Mouse (Mus musculus) liver, embryonic 14.5 days (tissue): ENCODE results near the gene Rora. TPM values are rescaled to one million over a fixed set of nuclear protein-coding genes. Genes with fewer than 3 reads are reported as not detected.
A peak's percentile ranks its signal among the peaks of the same experiment; 100 is the strongest.

Experiments used
- ATAC-seq: fragments of 200-750 bp; cut with Nextera tagmentation; 2 replicates; pipeline ENCODE4 v1.8.0; 2017; ENCODE audit warnings: moderate number of reproducible peaks, mild to moderate bottlenecking, moderate library complexity; ENCODE audit not compliant: insufficient read depth
- DNase-seq, 3 experiments: peaks; one replicate each; pipeline ENCODE4 v3.0.0-alpha.2; 2012 to 2013; ENCODE audit warnings: low read depth in 3 of 3, low spot score in 3 of 3
- H3K27ac ChIP-seq: fragments of 300-500 bp; sonication (generic); 2 replicates; pipeline ENCODE4 v1.5.1; 2014; ENCODE audit warnings: moderate library complexity, mild to moderate bottlenecking, control low read depth, inconsistent platforms
- H3K27me3 ChIP-seq: fragments of 300-500 bp; sonication (generic); 2 replicates; pipeline ENCODE4 v1.6.1; 2014; ENCODE audit warnings: mild to moderate bottlenecking, low read length, moderate library complexity; ENCODE audit not compliant: control insufficient read depth, insufficient read depth
- H3K36me3 ChIP-seq: fragments of 300-500 bp; sonication (generic); replicated peaks from 2 replicates; pipeline ENCODE4 v1.6.1; 2014; ENCODE audit warnings: low read depth; ENCODE audit not compliant: control insufficient read depth, insufficient read depth
- H3K4me1 ChIP-seq, 2 experiments: fragments of 200-500 bp in 1 of 2; fragments of 300-500 bp in 1 of 2; sonication (generic) in 1 of 2; replicated peaks; 2 replicates each; pipeline ENCODE4 v1.6.1; 2012 to 2014; ENCODE audit warnings: antibody characterized with exemption in 1 of 2, inconsistent platforms in 1 of 2, low read length in 1 of 2; ENCODE audit not compliant: control insufficient read depth in 2 of 2, insufficient read depth in 2 of 2
- H3K4me2 ChIP-seq: fragments of 300-500 bp; sonication (generic); 2 replicates; pipeline ENCODE4 v1.6.1; 2014; ENCODE audit warnings: low read depth, mild to moderate bottlenecking, control low read depth, moderate library complexity
- H3K4me3 ChIP-seq, 2 experiments: fragments of 200-500 bp in 1 of 2; fragments of 300-500 bp in 1 of 2; sonication (generic) in 1 of 2; 2 replicates each; pipeline ENCODE4 v1.5.1; 2012 to 2014; ENCODE audit warnings: low read depth in 2 of 2, low read length in 2 of 2, mild to moderate bottlenecking in 2 of 2, control low read depth in 1 of 2, inconsistent platforms in 1 of 2, moderate library complexity in 1 of 2; ENCODE audit not compliant: insufficient read depth in 1 of 2
- H3K9ac ChIP-seq: fragments of 300-500 bp; sonication (generic); replicated peaks from 2 replicates; pipeline ENCODE4 v1.6.1; 2014; ENCODE audit warnings: mild to moderate bottlenecking, control low read depth, moderate library complexity
- H3K9me3 ChIP-seq: fragments of 300-500 bp; sonication (generic); 2 replicates; pipeline ENCODE4 v1.6.1; 2016; ENCODE audit warnings: low read length, mixed read lengths; ENCODE audit not compliant: control insufficient read depth
- CTCF ChIP-seq: IDR thresholded peaks from 2 replicates; pipeline ENCODE4 v1.5.1; 2016; ENCODE audit warnings: antibody characterized with exemption, low read depth, control low read depth
- EP300 ChIP-seq: IDR thresholded peaks from 2 replicates; pipeline ENCODE4 v1.6.1; 2016; ENCODE audit warnings: antibody characterized with exemption, low read depth
- WGBS: fragments of 180-500 bp; shearing (Covaris S2); extraction: QIAGEN DNeasy Blood & Tissue Kit; methylation state at CpG from one replicate; pipeline ENCODE4 v1.1.7; 2014; ENCODE audit not compliant: insufficient replicate concordance; 5-methylcytosine and 5-hydroxymethylcytosine counted together
- polyA plus RNA-seq, 2 experiments: library from polyadenylated mRNA; depleted of rRNA in 1 of 2; stranded (reverse) in 1 of 2; unstranded in 1 of 2; fragments of >200 nt; fragmentation: Nextera tagmentation in 1 of 2; extraction: Ambion mirVana in 1 of 2; gene quantifications; 2 replicates each; pipeline versions ENCODE4 v1.2.1 to v1.2.3; 2012 to 2014

The Rora gene
- polyA plus RNA-seq, 2 experiments = 0.85 to 2.9 TPM

DNA sequence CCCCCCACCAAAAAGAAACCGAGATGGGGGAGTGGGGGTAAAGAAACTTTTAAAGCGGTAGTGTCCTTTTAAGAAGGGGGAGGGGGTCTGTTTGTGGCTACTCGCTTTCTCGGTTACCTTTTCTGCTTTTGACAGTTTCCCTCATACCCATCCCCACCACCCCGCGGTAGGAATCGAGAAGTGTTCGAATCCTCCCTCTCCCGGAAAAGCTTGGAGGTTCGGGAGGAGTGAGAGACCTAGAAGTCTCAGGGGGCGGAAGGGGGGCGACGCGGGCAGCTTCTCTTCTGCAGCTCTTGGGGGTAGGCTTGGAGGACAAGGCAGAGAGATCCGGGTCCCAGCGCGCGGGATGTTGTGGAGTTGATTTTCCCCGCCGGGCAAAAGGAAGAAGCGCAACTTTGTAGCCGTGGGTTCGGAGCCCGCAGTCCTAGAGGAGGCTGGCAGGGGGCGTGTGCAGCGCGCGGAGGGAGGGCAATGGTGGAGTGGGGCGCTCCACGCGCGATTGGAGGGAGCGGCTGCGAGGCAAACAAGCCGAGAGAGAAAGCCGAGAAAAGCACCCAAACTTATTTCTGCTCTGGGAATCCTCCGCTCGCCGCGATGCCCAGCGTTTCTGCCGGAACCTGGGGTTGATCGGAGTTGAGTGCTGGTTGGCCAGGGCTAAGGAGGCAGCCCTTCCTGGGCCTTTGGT is 889 bp downstream of the Rora start:
- no peaks in the 10 kb centered on the region for H3K9me3 ChIP-seq
- H3K4me1 ChIP-seq = no peaks in the 10 kb centered on the region
- 1% methylated on average over 43 of the region's 43 CpGs for WGBS
- ATAC-seq (no peak), DNase-seq (no peak)
- no peak overlapping the region; the same call in 1 of the 2 replicates for H3K9ac ChIP-seq
- H3K4me3 ChIP-seq = peak overlapping the region; percentile 54 to 66
- no peak for TF ChIP-seq EP300
- TF ChIP-seq CTCF = 0 out of 2 replicates have a peak, but pooled peaks have one; percentile 13
- peak overlapping the region; percentile 61 for H3K4me2 ChIP-seq
- no peak overlapping the region for H3K27ac ChIP-seq
- peaks cover 31% of the 10 kb centered on the region for H3K27me3 ChIP-seq
- no peaks in the 10 kb centered on the region for H3K36me3 ChIP-seq

DNA sequence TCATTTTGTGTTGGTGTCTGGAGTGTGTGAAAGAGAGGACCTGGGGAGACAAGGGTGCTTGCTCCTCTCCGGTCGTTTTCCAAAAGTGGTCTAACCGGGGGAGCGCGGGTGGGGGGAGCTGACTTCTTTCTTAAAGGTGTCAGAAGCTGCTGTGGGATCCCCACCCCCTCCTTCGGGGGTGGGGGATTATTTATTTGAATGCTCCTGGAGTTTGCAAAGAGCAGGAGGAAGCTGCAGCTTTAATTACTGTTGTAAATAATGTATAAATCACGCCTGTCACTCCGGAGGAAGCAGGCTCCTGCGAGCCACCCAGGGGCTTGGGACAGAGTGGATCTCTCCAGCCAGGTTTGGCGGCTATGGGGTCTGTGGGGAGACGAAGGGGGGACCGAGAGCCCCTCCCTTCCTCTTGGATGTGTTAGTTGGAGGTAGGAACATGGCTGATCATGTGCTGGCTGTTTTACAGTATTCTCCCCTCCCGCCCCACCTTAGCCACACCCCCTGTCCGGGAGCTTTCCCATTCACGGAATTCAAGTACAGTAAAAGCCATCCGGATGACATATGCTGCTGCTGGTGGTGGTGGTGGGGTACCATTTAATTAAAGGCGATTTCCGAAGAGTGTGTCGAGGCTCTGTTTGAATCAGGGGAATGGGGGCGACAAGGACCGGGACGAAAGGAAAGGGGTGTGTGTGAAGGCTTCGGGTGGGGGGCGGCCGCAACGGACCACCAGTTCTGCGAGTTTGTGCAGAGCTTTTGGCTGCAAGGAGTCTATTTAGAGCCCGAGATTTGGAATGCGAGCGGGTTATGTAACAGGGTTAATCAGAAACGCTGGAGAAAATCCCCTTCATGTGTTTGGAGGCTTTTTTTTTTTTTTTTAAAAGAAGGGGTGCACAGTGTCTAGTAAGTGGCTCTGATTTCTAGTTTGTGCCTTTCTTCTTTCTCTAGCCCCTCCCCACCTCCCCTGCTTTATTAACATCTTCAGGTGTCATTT is 1.7 kb downstream of the Rora start:
- no peaks in the 10 kb centered on the region for H3K4me1 ChIP-seq
- DNase-seq (no peak), ATAC-seq (no peak)
- 4% methylated on average over 31 of the region's 31 CpGs for WGBS
- H3K36me3 ChIP-seq = no peaks in the 10 kb centered on the region
- no peak overlapping the region for H3K27ac ChIP-seq
- no peaks in the 10 kb centered on the region for H3K9me3 ChIP-seq
- no peak for TF ChIP-seq CTCF
- TF ChIP-seq EP300 = no peak
- H3K9ac ChIP-seq = no peak overlapping the region
- peak overlapping the region; percentile 54 to 66 for H3K4me3 ChIP-seq
- H3K27me3 ChIP-seq = peaks cover 31% of the 10 kb centered on the region
- H3K4me2 ChIP-seq = peak overlapping the region; percentile 61

DNA sequence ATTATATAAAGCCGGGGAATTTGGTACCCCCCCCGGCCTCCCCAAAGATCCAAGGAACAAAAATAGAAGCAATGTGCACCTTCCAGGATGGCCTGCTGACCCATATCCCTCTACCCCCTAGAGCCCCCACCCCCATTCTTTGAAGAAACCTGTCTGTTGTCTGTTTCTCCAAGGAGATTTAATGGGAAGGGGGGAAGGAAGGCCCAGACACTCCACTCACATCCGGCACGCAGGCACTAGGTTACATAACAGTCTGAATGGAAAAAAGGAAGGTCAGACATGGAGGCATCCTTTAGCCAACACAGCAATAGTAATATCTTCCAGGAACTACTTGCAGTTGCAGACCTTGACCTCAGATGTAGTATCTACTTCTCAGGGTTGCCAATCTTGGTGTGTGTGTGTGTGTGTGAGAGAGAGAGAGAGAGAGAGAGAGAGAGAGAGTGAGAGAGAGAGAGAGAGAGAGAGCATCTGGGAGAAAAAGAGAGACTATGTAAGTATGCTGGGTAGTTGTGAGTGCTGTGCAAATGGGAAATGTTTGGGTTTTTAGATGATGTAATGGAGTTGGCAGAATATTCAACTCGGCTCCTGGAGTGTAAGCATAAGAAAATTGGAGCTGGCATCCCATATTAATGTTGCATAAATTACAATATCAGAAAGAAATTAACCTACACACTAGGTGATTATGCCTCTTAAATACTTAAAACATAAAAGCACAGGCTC is 2.6 kb downstream of the Rora start:
- Histone ChIP-seq H3K27ac (no peak overlapping the region), H3K27me3 (peaks cover 31% of the 10 kb centered on the region), H3K9ac (no peak overlapping the region), H3K9me3 (no peaks in the 10 kb centered on the region), H3K4me3 (no peak overlapping the region), H3K4me1 (no peaks in the 10 kb centered on the region), H3K36me3 (no peaks in the 10 kb centered on the region), H3K4me2 (no peak overlapping the region)
- DNase-seq = no peak
- no peak for ATAC-seq
- WGBS = 34% methylated on average over 5 of the region's 5 CpGs
- no peak for TF ChIP-seq EP300
- TF ChIP-seq CTCF = no peak

DNA sequence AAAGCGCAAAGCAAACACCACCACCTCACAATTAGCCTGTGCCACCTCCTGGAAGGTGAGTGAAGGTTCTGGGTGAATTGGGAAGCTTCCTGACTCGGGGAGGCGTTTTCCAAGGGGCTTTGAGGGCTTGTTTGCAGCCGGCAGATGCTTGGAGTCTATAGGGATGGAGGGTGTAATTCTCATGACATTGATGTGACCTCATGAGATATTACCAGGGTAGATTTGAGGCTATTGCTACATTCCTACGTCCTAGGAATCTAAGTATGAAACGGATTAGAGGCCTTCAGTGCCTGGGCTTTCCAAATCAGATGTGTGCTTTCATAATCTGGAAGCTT is 3.2 kb downstream of the Rora start:
- peaks cover 31% of the 10 kb centered on the region for H3K27me3 ChIP-seq

More for the DNA sequence above, 3.2 kb downstream of the Rora start:
- no peaks in the 10 kb centered on the region for H3K36me3 ChIP-seq
- WGBS = 34% methylated on average over 6 of the region's 6 CpGs
- no peak overlapping the region for H3K4me3 ChIP-seq
- ATAC-seq (no peak), DNase-seq (no peak)
- no peak for TF ChIP-seq EP300
- TF ChIP-seq CTCF = no peak
- no peaks in the 10 kb centered on the region for H3K9me3 ChIP-seq
- H3K4me2 ChIP-seq = no peak overlapping the region
- no peaks in the 10 kb centered on the region for H3K4me1 ChIP-seq
- H3K9ac ChIP-seq = no peak overlapping the region
- H3K27ac ChIP-seq = no peak overlapping the region
